In genomic region chr1:191896806-191897552, GRCm38 (mm10) we compare ENCODE assay signal across 9 mouse cellular contexts. TPM values are rescaled to one million over a fixed set of nuclear protein-coding genes. Genes with fewer than 3 reads are reported as not detected.
A peak's percentile ranks its signal among the peaks of the same experiment; 100 is the strongest.
DNase-seq lines count a peak whose midpoint lies in the region; ATAC-seq lines count a peak whose summit lies in the region.
"Had no signal": no experiment of that assay in that cellular context is flagged by ENCODE, and none has a peak within 500 bp of the region (broad histone marks: within the 10 kb centered on the region; RNA-seq: fewer than 3 reads in every experiment).

No protein-coding gene starts in this region.

- H3K4me1 ChIP-seq in heart, embryonic 11.5 days (ENCODE audit: control insufficient read depth, insufficient read depth, low read length) = peaks cover 13% of the 10 kb centered on the region

- DNase-seq in adrenal gland, adult (ENCODE audit: inconsistent age in 2 of 2, low spot score in 1 of 2) = peak; percentile 49 to 73
- DNase-seq in adrenal gland, postnatal 4 days (ENCODE audit: low spot score in 2 of 2) = no peak
- DNase-seq in ZHBTc4 (ENCODE audit: low read depth, low spot score) = peak; percentile 46
- peak; percentile 48 to 67 for DNase-seq in kidney, postnatal 4 days
- DNase-seq in B cell, adult 2 months = no peak
- DNase-seq in testis, postnatal 10 days (ENCODE audit: low spot score) = no peak
- no peak for DNase-seq in layer of hippocampus, adult 8-10 months (ENCODE audit: low spot score in 2 of 2)

- H3K27ac ChIP-seq in heart, embryonic 11.5 days (ENCODE audit: low read depth, low read length) = peak overlapping the region; percentile 47
- H3K27ac ChIP-seq: liver, embryonic 14.5 days had no signal

- H3K4me3 ChIP-seq in heart, embryonic 11.5 days (ENCODE audit: low read depth, low read length) = no peak overlapping the region

- no peaks in the 10 kb centered on the region for H3K9me3 ChIP-seq in heart, embryonic 11.5 days (replicated peaks; ENCODE audit: control insufficient read depth, low read length)

- no peaks in the 10 kb centered on the region for H3K36me3 ChIP-seq in heart, embryonic 11.5 days (ENCODE audit: control insufficient read depth, insufficient read depth, low read length)

- H3K27me3 ChIP-seq in heart, embryonic 11.5 days (ENCODE audit: control insufficient read depth, insufficient read depth, low read length) = 0 out of 2 replicates have a peak, but pooled peaks cover 2% of the 10 kb centered on the region

- no peak overlapping the region for H3K4me2 ChIP-seq in heart, embryonic 11.5 days

- no peak overlapping the region for H3K9ac ChIP-seq in heart, embryonic 11.5 days (ENCODE audit: low read depth, low read length)
- H3K9ac ChIP-seq: liver, embryonic 14.5 days had no signal

- no peak for ATAC-seq in heart, embryonic 11.5 days (replicated peaks; ENCODE audit: insufficient number of reproducible peaks, low FRiP score, low TSS enrichment)

- 46% methylated on average over 12 of the region's 12 CpGs for WGBS in heart, embryonic 11.5 days (ENCODE audit: insufficient replicate concordance)

RNA-seq across cellular contexts. Expression of gene Slc30a1, which starts 9.6 kb away (rescaled TPM):
- total RNA-seq in adrenal gland, postnatal 4 days (2021) = 10 to 100 TPM; 21.9 to 24.3 TPM
- 2.1 and 2.4 TPM in 2 replicates for polyA plus RNA-seq in heart, embryonic 11.5 days (2014; fragmentation: Nextera tagmentation; extraction: Ambion mirVana)
- total RNA-seq in layer of hippocampus, adult 8-10 months (2022) = 10 to 100 TPM; 24.2 to 37.1 (median 30.2) TPM

Comparison
In these comparisons a context has a peak if more than half of its experiments do, and no peak if none do; other contexts are left out.
1. DNase-seq: peak in adrenal gland, adult (2 of 2), ZHBTc4 (single experiment) and kidney, postnatal 4 days (2 of 2); none in adrenal gland, postnatal 4 days (0 of 2), B cell, adult 2 months (0 of 2), testis, postnatal 10 days (single experiment) and layer of hippocampus, adult 8-10 months (0 of 2).